Mouse (Mus musculus) MN1 (cell line): ENCODE data around the gene Zfp692.

Source experiments
- DNase-seq: peaks from one replicate; pipeline ENCODE4 v3.0.0-alpha.2; 2016; ENCODE audit warnings: low spot score

Zfp692 gene

GRCm38 (mm10) chr11:58308661-58309060, 1.8 kb downstream of the Zfp692 start:
- DNase-seq = no peak

GRCm38 (mm10) chr11:58314069-58314468, 7.2 kb downstream of the Zfp692 start:
- no peak for DNase-seq

- DNase-seq = no peak
Observed at GRCm38 (mm10) chr11:58315536-58316168, 8.8 kb downstream of the Zfp692 start.

GRCm38 (mm10) chr11:58316344-58316743, 9.5 kb downstream of the Zfp692 start:
- DNase-seq = no peak

GRCm38 (mm10) chr11:58316768-58317390, 10.0 kb downstream of the Zfp692 start:
- DNase-seq = no peak

- DNase-seq = peak; percentile 99
Observed at GRCm38 (mm10) chr11:58322824-58323569, 16.1 kb downstream of the Zfp692 start.

- DNase-seq = peak; percentile 82
Observed at GRCm38 (mm10) chr11:58323570-58324340, 16.9 kb downstream of the Zfp692 start.

GRCm38 (mm10) chr11:58324614-58325229, 17.9 kb downstream of the Zfp692 start:
- DNase-seq = no peak

GRCm38 (mm10) chr11:58326781-58327180, 19.9 kb downstream of the Zfp692 start:
- no peak for DNase-seq

GRCm38 (mm10) chr11:58329906-58330275, 23.0 kb downstream of the Zfp692 start:
- DNase-seq = no peak

- DNase-seq = peak; percentile 99
Observed at GRCm38 (mm10) chr11:58330276-58331148, 23.6 kb downstream of the Zfp692 start, which contains the start of the genes Zfp672 and Sh3bp5l. TSS of gene Zfp672 (minus strand) at chr11:58330339. TSS of gene Sh3bp5l (plus strand) at chr11:58330724.

GRCm38 (mm10) chr11:58331149-58331495, 24.3 kb downstream of the Zfp692 start:
- DNase-seq = no peak

GRCm38 (mm10) chr11:58331546-58331945, 24.7 kb downstream of the Zfp692 start:
- DNase-seq = no peak

- peak; percentile 52 for DNase-seq
Observed at GRCm38 (mm10) chr11:58334746-58335145, 27.9 kb downstream of the Zfp692 start.

GRCm38 (mm10) chr11:58346745-58347144, 39.9 kb downstream of the Zfp692 start:
- no peak for DNase-seq

GRCm38 (mm10) chr11:58350628-58351027, 43.8 kb downstream of the Zfp692 start:
- no peak for DNase-seq

- no peak for DNase-seq
Observed at GRCm38 (mm10) chr11:58351179-58351578, 44.3 kb downstream of the Zfp692 start.

GRCm38 (mm10) chr11:58352681-58353548, 46.0 kb downstream of the Zfp692 start:
- DNase-seq = no peak

GRCm38 (mm10) chr11:58353709-58354108, 46.8 kb downstream of the Zfp692 start:
- no peak for DNase-seq

- DNase-seq = no peak
Observed at GRCm38 (mm10) chr11:58354476-58354875, 47.6 kb downstream of the Zfp692 start.
